Comparison of ENCODE assay signal across 28 mouse cellular contexts in the genomic region with DNA sequence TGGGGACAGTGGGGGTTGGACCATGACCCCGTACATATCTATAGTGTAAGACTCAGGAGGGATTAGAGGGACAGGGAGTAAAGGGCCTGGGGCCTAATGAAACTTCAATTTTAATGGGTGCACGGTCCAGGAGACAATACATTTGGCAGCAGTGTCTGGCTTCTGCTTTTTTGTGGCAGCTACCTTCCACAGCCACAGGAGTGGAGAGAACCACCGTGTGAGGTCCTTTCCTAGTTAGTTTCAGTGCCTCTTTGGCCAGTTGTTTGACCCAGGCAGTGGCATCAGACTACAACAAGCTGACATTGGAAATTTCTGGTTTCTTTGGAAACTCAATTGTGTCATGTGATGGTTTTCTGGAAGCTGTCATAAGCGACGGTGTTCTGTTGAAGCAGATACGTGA.
"Had no signal": no experiment of that assay in that cellular context is flagged by ENCODE, and none has a peak within 500 bp of the region (broad histone marks: within the 10 kb centered on the region; RNA-seq: fewer than 3 reads in every experiment).

No protein-coding gene starts in this region.

- H3K4me3 ChIP-seq: limb, embryonic 10.5 days; limb, embryonic 12.5 days; limb, embryonic 13.5 days; limb, embryonic 15.5 days; liver, embryonic 12.5 days; liver, embryonic 13.5 days; liver, embryonic 15.5 days; lung, embryonic 15.5 days; megakaryocyte, embryonic 14.5 days; midbrain, embryonic 10.5 days; midbrain, embryonic 12.5 days; midbrain, embryonic 13.5 days; midbrain, embryonic 15.5 days; myocyte had no signal

- H3K4me1 ChIP-seq: limb, embryonic 10.5 days; limb, embryonic 12.5 days; limb, embryonic 13.5 days; limb, embryonic 15.5 days; liver, embryonic 12.5 days; liver, embryonic 13.5 days; liver, embryonic 15.5 days; lung, embryonic 15.5 days; midbrain, embryonic 12.5 days; midbrain, embryonic 13.5 days; midbrain, embryonic 15.5 days had no signal

- H3K27me3 ChIP-seq: limb, embryonic 12.5 days; limb, embryonic 13.5 days; limb, embryonic 15.5 days; liver, embryonic 12.5 days; liver, embryonic 13.5 days; liver, embryonic 15.5 days; lung, embryonic 15.5 days; midbrain, embryonic 12.5 days; midbrain, embryonic 13.5 days; midbrain, embryonic 15.5 days had no signal

- DNase-seq: left cerebral cortex, postnatal 4 days; liver; liver, embryonic 13.5 days; liver, postnatal 0 days; lung, adult 18-20 months; lung, adult 2 months; lung, postnatal 10 days; lung, postnatal 14 days; lung, postnatal 36 days; lung, postnatal 4 days; midbrain, embryonic 14.5 days had no signal

- ATAC-seq: liver, embryonic 12.5 days; liver, postnatal 0 days; lung, postnatal 0 days; midbrain, embryonic 13.5 days; midbrain, embryonic 15.5 days; midbrain, embryonic 16.5 days had no signal

- H3K27ac ChIP-seq: limb, embryonic 10.5 days; limb, embryonic 12.5 days; limb, embryonic 13.5 days; limb, embryonic 15.5 days; liver, embryonic 12.5 days; liver, embryonic 13.5 days; liver, embryonic 14.5 days; liver, embryonic 15.5 days; lung, embryonic 15.5 days; macrophage; midbrain, embryonic 10.5 days; midbrain, embryonic 12.5 days; midbrain, embryonic 13.5 days; midbrain, embryonic 15.5 days had no signal
